Mouse (Mus musculus) naive thymus-derived CD4-positive, alpha-beta T cell, adult 2 months (primary cell): ENCODE data around the gene Isl2.

Source experiments
- DNase-seq: peaks from one replicate; pipeline ENCODE4 v3.0.0-alpha.2; 2011; ENCODE audit warnings: low read depth

Gene Isl2

GRCm38 (mm10) chr9:55546176-55547010 is 7.9 kb downstream of the Isl2 start:
- peak; percentile 46 for DNase-seq

GRCm38 (mm10) chr9:55548871-55549270 is 10.4 kb downstream of the Isl2 start:
- no peak for DNase-seq

DNA sequence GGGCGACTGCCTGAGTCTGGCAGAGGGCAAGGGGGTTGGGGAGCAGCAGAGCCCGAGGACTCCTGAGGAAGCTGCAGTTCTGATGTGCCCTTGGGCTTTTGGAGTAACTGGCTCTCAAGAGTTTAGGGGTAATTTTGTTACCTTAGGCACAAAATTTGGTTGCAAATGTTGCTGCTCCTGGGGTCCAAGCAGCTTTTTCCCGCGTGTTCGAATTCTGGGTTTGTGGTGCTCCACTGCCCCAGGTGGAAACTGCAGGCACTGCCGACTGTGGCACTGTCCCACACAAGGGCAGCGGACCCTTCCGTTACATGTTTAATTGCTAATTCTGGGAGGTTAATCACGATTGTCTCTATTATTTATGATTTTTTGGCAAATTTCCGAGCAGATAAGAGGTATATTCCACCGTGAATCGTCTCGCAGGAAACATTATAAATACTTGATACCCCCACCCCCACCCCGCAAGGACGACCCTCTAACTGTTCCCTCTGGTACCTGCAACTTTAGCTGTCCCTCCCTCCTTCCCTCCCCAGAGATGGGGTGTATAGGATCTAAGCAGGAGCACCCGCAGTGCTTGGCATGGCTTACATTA is 10.9 kb downstream of the Isl2 start:
- DNase-seq, result no peak

DNA sequence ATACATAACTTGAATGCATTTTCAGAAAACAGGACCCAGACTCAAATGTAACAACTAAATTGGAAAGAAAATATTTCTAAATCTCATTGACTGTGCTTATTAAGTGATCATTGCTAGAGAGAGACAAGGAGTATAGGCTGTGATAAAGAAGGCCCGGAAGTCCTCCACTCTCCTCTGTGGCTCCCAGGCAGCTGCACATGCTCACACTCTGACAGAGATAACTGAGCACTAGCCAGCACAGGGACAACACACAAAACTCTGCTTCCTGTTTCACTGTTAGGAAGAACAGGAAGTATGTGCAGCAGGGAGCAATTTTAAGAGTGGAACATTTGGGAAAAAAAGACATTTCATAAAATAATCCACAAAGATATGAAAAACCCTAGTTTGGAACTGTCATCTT is 16.5 kb downstream of the Isl2 start:
- DNase-seq, result no peak

DNA sequence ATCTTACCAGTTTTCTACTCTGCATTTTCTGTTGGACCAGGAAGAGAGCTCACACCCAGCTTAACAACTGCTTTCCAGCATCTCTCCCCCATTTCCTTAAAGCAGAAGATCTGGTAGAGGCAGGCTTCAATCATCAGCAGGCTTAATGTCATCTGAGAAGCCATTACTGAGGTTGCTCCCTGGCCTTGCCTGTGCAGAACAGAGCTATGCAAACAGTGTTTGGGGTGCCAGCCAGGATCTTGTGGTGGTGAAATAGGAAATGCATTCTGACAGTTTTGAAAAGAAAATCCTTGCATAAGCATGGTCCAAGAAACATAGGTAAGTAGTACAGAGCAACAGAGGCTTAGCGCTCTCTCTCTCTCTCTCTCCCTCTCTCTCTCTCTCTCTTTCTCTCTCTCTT is 22.5 kb downstream of the Isl2 start:
- DNase-seq, result no peak

DNA sequence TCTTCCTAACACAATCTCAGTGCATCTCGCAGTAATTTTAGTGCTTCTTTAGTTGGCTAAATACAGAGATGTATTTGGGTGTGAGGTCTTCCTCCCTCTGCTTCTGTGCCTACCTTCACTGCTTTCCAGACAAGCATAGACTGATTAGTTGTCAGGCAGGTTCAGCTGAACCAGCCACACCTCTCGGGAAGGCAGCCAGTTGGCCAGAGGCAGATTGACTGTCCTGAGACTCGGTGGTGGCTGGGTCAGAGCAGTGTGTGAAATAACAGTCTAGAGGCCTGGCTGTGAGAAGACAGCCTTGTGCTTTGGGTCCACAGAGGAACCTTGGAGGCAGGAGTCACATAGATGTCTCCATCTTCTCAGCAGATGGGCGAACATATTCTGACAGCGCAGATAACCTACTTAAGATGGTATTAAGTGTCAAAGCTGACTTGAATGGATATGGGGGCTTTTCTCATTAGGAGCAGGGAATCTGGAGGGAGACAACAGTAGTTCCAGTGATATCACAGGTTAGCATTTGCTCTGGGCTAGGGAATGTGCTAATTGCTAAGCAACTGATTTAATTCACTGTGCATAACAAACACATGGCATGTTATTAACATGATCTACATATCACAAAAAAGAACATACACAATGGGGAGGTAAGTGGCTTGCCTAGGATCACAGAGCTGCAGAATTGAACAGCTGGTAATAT is 30.1 kb downstream of the Isl2 start:
- DNase-seq, result no peak

- no peak for DNase-seq
These were observed 32.6 kb downstream of the Isl2 start for GRCm38 (mm10) chr9:55571071-55571470.

DNA sequence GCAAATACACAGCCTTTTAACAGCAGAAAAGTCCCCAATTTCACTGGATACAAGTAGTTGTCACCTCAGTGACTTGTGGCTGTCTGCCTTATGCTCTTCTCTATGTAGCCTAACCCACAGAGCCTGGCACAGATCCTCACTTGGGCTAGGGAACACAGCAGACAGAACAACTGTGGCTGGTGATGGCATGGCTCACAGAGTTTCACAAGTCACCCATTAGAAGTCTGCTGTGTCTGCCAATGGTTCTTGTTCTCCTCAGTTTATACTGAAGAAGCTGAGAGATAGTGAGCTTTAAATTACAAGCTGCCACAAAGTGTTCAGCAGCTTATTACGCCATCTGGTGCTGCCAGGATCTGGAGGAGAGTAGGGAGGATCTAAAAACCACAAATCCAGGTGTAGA is 38.1 kb downstream of the Isl2 start:
- no peak for DNase-seq

DNA sequence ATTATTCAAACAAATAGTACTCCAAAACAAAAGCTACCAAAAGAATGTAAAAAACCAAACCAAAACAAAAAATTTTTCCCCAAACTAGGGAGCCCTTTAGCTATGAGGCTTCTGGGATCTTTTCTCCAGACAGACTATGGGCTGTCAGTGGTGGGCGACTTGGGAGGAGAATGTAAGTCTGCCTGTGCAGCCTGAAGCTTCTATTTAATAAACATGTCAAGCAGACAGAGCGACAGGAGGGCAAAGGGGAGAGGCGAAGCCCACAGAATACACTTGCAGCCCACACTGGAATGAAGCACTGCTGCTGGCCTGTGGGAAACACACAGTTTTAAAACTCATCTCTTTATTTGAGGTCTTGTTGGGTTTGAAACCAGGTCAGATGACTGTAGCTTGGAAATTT is 42.9 kb downstream of the Isl2 start:
- DNase-seq, result no peak

- DNase-seq, result no peak
These were observed 47.7 kb downstream of the Isl2 start for GRCm38 (mm10) chr9:55586141-55586540.
